Mouse (Mus musculus) G1E (cell line): ENCODE data around the gene Gm6169. TPM values are rescaled to one million over a fixed set of nuclear protein-coding genes. Genes with fewer than 3 reads are reported as not detected.
"Not testable (repeated sequence)": the region's sequence is repeated elsewhere in the genome, so short reads cannot be mapped to it uniquely, and the experiment has no call there.

Experiments used
- ATAC-seq: 2 replicates; pipeline ENCODE4 v1.8.0; 2016; ENCODE audit warnings: mild to moderate bottlenecking; ENCODE audit not compliant: insufficient number of reproducible peaks, poor library complexity, low FRiP score, severe bottlenecking; ENCODE audit errors: extremely low read depth
- DNase-seq: peaks from one replicate; pipeline ENCODE4 v3.0.0; 2012; ENCODE audit warnings: low spot score
- H3K27me3 ChIP-seq: 2 replicates; pipeline ENCODE4 v1.6.1; 2012; ENCODE audit warnings: mild to moderate bottlenecking, low read length, inconsistent platforms; ENCODE audit not compliant: insufficient read depth
- H3K36me3 ChIP-seq: replicated peaks from 2 replicates; pipeline ENCODE3; 2012; ENCODE audit warnings: mild to moderate bottlenecking, inconsistent platforms
- H3K4me1 ChIP-seq: 2 replicates; pipeline ENCODE4 v1.6.1; 2012; ENCODE audit warnings: low read depth, low read length, inconsistent platforms, mixed read lengths; ENCODE audit not compliant: insufficient read depth
- H3K4me3 ChIP-seq: 2 replicates; pipeline ENCODE4 v1.5.1; 2012; ENCODE audit warnings: low read depth, mild to moderate bottlenecking, inconsistent platforms, low read length, moderate library complexity, mixed read lengths
- H3K9me3 ChIP-seq: replicated peaks from 2 replicates; pipeline ENCODE4 v1.6.1; 2012; ENCODE audit warnings: inconsistent platforms
- CTCF ChIP-seq: IDR thresholded peaks from 2 replicates; pipeline ENCODE4 v1.5.1; 2012; ENCODE audit warnings: low read depth, low read length, inconsistent platforms, mixed read lengths
- GATA1 ChIP-seq: IDR thresholded peaks from 2 replicates; pipeline ENCODE4 v1.6.1; 2012; ENCODE audit warnings: borderline replicate concordance, low read length, inconsistent platforms, mixed read lengths
- GATA2 ChIP-seq: IDR thresholded peaks from 2 replicates; pipeline ENCODE4 v1.6.1; 2012; ENCODE audit warnings: low read depth, low read length, inconsistent platforms, borderline replicate concordance
- POLR2AphosphoS5 ChIP-seq: IDR thresholded peaks from 2 replicates; pipeline ENCODE4 v1.6.1; 2012; ENCODE audit warnings: low read depth, low read length, inconsistent platforms; ENCODE audit not compliant: insufficient replicate concordance
- TAL1 ChIP-seq: conservative IDR thresholded peaks from 2 replicates; pipeline ENCODE4 v1.6.1; 2012; ENCODE audit warnings: low read depth, low read length, inconsistent platforms, mixed read lengths
- polyA plus RNA-seq: library from polyadenylated mRNA; stranded (reverse); fragments of >175 nt; gene quantifications from 2 replicates; pipeline ENCODE4 v1.2.3, GENCODE M21; 2012
- total RNA-seq, 2 experiments: library from RNA; stranded (forward) in 1 of 2; stranded (reverse) in 1 of 2; fragments of 200-1000 nt in 1 of 2; fragments of >200 nt in 1 of 2; fragmentation: Nextera tagmentation in 1 of 2; gene quantifications; 2 replicates each; pipeline ENCODE4 v1.2.3; 2014 to 2017

Gene Gm6169
- total and polyA plus RNA-seq, 3 experiments: 0.07 to 1.4 (median 0.82) TPM

- no peak for DNase-seq
- H3K4me3 ChIP-seq: no peak overlapping the region; the same call in 1 of the 2 replicates
- no peak for ATAC-seq
Observed at GRCm38 (mm10) chr13:97071626-97072241, 27.3 kb downstream of the Gm6169 start.

GRCm38 (mm10) chr13:97070931-97071625 lies 28.0 kb downstream of the Gm6169 start:
- Histone ChIP-seq H3K27me3 (peaks cover 10% of the 10 kb centered on the region; the same call in 1 of the 2 replicates), H3K4me3 (no peak overlapping the region), H3K36me3 (no peaks in the 10 kb centered on the region), H3K9me3 (peaks cover 13% of the 10 kb centered on the region), H3K4me1 (peaks cover 5% of the 10 kb centered on the region)
- no peak for ATAC-seq
- TF ChIP-seq CTCF (no peak), GATA1 (no peak), POLR2AphosphoS5 (no peak), GATA2 (no peak), TAL1 (no peak)
- no peak for DNase-seq

More at GRCm38 (mm10) chr13:97071626-97072241, 27.3 kb downstream of the Gm6169 start:
- peaks cover 10% of the 10 kb centered on the region; the same call in 1 of the 2 replicates for H3K27me3 ChIP-seq
- peaks cover 4% of the 10 kb centered on the region for H3K4me1 ChIP-seq
- no peaks in the 10 kb centered on the region for H3K36me3 ChIP-seq
- peaks cover 13% of the 10 kb centered on the region for H3K9me3 ChIP-seq
- TF ChIP-seq GATA1: no peak
- no peak for TF ChIP-seq GATA2
- TF ChIP-seq CTCF: no peak
- no peak for TF ChIP-seq POLR2AphosphoS5
- TF ChIP-seq TAL1: no peak

DNA sequence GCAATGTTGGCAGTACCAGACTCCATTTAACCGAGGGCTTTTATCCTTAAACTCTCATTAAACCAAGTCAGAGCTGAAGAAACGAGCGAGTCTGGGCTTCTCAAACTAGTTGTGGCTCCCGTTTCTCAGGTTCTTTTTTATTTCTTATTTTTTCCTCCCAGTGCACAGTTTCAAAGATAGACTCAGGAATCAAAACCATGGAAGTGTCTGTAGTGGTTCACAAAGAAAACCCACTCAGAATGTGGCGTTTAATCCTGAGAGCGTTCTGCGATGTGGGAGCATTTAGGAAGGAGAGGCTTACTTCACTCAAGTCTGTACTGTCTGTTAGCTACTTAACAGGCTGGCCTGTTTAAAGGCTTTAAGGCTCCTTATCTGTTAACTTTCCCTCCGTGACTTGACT lies 30.9 kb downstream of the Gm6169 start:
- no peaks in the 10 kb centered on the region for H3K36me3 ChIP-seq
- peaks cover 13% of the 10 kb centered on the region for H3K9me3 ChIP-seq
- peaks cover 15% of the 10 kb centered on the region for H3K4me1 ChIP-seq
- H3K27me3 ChIP-seq: peaks cover 10% of the 10 kb centered on the region; the same call in 1 of the 2 replicates
- no peak for DNase-seq
- no peak overlapping the region for H3K4me3 ChIP-seq
- no peak for ATAC-seq
- TF ChIP-seq TAL1 (no peak), GATA1 (no peak), CTCF (no peak), GATA2 (no peak), POLR2AphosphoS5 (no peak)

DNA sequence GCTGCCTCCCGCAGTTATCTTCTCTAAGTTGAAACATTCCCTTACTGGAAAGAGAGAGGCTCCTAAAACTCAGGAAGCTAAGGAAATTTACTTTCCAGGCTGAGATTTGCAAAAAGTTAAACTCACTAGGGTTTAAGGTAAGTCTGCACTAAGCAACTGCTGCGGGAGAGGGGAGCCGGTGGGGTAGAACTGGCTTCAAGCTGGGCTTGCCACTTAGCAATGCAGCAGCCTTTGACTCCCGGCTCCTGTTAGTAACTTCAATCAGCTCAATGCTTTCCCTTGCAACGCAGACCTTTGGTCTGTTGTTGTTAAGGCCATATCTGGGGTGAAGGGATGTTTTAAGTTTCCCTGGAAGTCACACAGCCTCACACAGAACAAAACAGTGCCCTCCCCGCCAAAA lies 31.3 kb downstream of the Gm6169 start:
- no peak overlapping the region for H3K4me3 ChIP-seq
- peaks cover 13% of the 10 kb centered on the region for H3K9me3 ChIP-seq
- no peaks in the 10 kb centered on the region for H3K36me3 ChIP-seq
- no peak for DNase-seq
- ATAC-seq: no peak
- H3K4me1 ChIP-seq: peaks cover 15% of the 10 kb centered on the region
- peaks cover 10% of the 10 kb centered on the region; the same call in 1 of the 2 replicates for H3K27me3 ChIP-seq
- no peak for TF ChIP-seq GATA1
- no peak for TF ChIP-seq POLR2AphosphoS5
- no peak for TF ChIP-seq CTCF
- TF ChIP-seq GATA2: no peak
- TF ChIP-seq TAL1: no peak

DNA sequence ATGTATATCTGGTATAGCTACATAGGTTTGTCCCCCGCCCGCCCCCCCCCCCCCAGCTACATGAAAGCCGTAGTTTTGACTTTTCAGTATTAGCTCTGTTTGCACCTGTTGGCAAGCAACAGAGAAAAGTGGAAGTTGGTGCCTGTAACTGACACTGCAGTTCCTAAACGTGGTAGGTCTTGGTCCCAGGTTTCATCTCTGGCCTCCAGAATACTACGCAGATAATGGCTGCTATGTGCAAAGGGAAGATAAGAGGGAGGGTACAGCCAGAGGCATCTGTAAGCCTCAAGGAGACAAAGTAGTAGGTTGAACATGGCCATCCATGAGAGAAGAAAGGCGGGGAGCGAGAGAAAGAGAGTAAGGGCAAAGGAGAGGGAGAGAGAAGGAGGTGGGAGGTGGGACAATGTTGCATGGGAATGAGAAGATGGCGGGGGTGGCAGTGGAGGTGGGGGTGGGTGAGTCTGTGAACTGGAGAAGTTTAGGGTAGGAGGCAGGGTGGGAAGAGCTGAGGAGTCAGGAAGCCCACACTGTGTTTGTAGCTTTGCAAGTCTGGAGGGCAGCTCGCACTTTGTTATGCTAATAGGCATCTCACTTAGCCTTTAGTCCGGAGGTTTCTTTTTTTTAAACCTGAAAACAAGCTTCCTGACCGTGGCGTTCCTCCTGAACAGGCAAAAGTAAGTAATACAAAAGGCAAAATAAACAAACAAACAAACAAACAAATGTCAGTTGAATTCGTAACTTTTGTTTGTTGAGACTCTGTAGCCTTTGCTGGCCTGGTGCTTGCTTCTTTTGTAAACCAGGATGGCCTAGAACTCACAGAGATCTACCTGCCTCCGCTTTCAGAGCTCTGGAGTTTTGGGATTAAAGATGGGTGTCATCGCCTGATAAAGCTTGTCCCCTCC lies 32.1 kb downstream of the Gm6169 start, which contains the start of gene Fam169a:
Fam169a (plus strand) TSS at position 638 of the 902 bp plus-strand sequence.
- no peak for DNase-seq
- peaks cover 7% of the 10 kb centered on the region; the same call in 1 of the 2 replicates for H3K27me3 ChIP-seq
- peaks cover 11% of the 10 kb centered on the region for H3K9me3 ChIP-seq
- H3K36me3 ChIP-seq: no peaks in the 10 kb centered on the region
- no peak for TF ChIP-seq GATA1
- TF ChIP-seq GATA2: no peak
- no peak for TF ChIP-seq POLR2AphosphoS5
- no peak for TF ChIP-seq TAL1
- no peak for TF ChIP-seq CTCF
- no peak within 1 kb of the TSS for H3K4me3 ChIP-seq
- no peak for ATAC-seq
- peaks cover 15% of the 10 kb centered on the region for H3K4me1 ChIP-seq

DNA sequence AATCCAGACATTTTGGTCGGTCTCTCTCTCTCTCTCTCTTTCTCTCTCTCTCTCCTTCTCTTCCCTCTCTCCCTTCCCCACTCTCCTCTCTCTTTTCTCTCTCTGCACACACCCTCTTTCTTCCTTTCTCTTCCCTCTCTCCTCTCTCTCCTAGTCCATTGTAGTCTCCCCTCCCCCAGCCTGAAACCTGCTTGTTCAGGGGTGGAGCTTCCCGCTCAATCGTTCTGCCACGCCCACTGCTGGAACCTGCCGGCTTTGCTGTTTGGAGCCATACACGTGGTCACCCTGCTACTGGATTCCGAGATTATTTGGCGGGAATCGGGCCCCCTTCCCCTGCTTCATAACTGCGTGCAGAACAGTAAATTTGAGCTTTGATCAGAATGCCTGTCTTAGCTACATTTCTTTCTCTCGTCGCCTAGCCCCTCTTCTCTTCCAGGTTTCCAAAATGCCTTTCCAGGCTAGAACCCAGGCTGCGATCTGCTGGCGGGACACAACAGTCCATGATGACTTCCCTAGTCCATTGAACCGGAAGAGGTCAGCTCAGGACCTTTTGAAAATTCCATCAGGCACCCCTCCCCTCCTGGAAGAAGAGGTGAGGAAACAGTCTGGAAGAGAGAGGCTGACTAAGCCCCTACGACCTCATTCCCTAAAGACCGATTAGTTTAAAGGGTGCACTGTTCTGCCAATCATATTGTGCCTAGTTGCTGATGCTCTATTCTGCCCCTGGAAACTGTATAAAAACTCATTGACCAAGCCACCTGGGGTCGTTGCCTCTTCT lies 34.0 kb downstream of the Gm6169 start:
- H3K4me3 ChIP-seq, ATAC-seq, H3K27me3 ChIP-seq, H3K9me3 ChIP-seq, DNase-seq, H3K36me3 ChIP-seq: not testable (repeated sequence)
- peaks cover 15% of the 10 kb centered on the region for H3K4me1 ChIP-seq
